Mouse (Mus musculus) brain, adult 2 months (tissue): ENCODE results near the gene Fam205a1.
"Not testable (repeated sequence)": the region's sequence is repeated elsewhere in the genome, so short reads cannot be mapped to it uniquely, and the experiment has no call there.

Experiments
- DNase-seq: peaks from one replicate; pipeline ENCODE4 v3.0.0; 2011; ENCODE audit warnings: low read depth, low spot score

Fam205a1 gene

GRCm38 (mm10) chr4:42853788-42854187, at the start of gene Fam205a1:
Gene Fam205a1 (minus strand): TSS chr4:42853888.
- DNase-seq, result not testable (repeated sequence)

DNA sequence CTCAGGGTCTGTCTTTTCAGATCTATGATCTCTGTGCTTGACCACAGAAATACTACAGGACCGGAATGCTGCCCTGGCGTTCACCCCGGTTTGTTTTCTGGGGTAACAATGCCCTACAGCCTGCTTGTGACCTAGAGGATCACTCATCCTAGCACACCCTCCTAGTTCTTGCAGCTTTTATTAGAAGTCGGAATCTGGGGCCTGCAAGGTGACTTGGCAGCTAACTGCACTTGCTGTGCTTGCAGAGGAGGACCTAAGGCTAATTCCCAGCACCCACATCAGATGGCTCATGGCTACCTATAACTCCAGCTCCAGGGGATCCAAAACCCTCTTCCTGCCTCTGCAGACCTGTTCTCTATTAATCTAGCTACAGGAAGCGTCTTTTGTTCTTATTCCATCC, 49.0 kb upstream of the Fam205a1 start:
- DNase-seq, result peak; percentile 50

DNA sequence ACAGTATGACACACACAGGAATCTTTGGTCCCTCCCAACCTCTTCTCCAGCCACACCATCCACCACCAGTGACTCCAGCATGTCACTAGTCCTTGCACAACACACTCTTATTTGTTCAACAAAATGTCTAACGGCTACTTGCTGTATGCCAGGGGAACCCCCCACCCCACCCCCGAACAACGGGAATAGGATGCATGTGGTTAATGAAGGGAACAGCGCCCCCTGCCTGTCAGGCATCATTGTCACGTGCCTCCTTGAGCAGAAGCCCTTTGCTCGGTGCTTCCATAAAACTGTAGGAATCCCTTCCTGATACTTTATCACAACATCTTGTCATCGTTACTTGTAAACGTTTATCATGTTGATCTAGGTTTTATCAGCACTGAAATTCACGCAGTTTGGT, 48.5 kb upstream of the Fam205a1 start:
- peak; percentile 37 for DNase-seq

DNA sequence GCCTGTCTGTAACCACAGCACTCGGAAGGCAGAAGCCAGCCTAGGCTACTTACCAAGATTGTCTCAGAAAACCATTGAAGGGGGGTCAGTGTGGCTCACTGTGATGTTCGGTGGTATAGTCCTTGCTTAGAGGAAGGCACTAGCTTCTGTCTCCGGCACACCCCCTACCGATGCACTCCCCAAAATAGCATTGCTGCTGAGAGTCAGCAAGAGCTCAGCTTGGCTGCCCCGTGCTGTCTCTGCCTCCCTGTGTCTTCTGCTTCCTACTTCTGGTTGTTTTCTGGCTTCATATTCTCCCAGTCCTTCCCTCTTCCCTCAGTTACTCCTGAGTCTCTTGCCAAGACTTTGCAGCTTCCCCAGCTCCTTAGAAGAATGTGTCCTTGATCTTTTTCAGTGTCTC, 47.2 kb upstream of the Fam205a1 start:
- peak; percentile 88 for DNase-seq

DNA sequence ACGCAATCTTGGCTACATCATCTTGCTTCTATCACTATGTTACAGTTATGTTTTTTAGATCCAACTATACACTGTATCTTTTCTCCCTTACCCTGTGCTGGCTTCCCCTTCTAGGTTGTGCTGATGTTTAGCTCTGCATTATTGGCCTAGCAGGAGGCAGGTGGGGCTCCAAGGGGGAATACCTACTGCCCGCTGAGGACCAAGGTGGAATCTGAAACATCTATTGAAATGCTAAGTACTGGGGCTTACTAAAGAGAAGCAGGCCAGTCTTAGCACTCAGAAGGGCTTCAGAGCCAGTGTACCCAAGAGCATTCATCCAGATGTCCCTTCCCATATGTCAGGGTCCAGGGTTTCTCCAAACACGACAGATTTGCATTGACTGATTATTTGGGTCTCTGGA, 45.2 kb upstream of the Fam205a1 start:
- DNase-seq, result no peak

GRCm38 (mm10) chr4:42895118-42895517, 41.4 kb upstream of the Fam205a1 start:
- no peak for DNase-seq

GRCm38 (mm10) chr4:42891176-42891575, 37.5 kb upstream of the Fam205a1 start:
- no peak for DNase-seq

GRCm38 (mm10) chr4:42888806-42889205, 35.1 kb upstream of the Fam205a1 start:
- no peak for DNase-seq

DNA sequence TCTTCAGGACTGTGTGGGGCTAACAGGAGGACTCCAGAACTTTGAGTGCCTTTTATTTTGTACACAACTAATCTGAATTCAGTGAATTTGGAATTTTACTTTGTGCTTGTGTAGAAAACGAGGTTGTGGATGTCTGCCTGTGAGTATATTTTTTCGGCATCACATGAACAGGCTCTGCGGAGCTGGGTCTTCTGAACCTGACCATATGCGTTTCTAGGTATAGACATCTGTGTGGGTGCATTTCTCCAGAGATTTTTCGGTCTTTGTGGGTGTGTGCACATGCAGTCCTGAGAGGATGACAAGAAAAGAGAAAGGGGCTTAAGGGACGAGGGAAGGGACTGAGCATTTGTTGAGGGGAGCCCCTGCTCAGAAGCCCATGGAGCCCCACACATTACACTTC, 33.2 kb upstream of the Fam205a1 start:
- DNase-seq, result peak; percentile 80

GRCm38 (mm10) chr4:42880677-42880948, 26.9 kb upstream of the Fam205a1 start:
- DNase-seq, result peak; percentile 9

GRCm38 (mm10) chr4:42879829-42880676, 26.4 kb upstream of the Fam205a1 start:
- peak; percentile 29 for DNase-seq

DNA sequence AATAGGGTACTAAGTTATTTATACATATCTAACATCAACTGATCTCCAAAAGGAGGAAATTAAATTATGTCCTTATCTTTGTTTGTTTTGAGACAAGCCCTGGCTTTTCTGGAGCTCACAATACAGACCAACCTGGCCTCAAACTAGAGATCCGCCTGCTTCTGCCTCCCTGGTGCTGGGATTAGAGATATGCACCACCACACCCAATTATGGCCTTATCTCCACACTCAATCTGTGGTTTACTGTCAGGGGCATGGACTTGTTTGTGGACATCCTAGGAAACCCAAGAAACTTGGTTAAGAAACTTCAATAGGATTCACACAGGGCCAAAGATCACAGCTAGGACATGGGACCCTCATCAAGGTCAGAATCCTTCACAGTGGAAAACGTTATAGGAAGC, 24.0 kb upstream of the Fam205a1 start:
- DNase-seq, result no peak

DNA sequence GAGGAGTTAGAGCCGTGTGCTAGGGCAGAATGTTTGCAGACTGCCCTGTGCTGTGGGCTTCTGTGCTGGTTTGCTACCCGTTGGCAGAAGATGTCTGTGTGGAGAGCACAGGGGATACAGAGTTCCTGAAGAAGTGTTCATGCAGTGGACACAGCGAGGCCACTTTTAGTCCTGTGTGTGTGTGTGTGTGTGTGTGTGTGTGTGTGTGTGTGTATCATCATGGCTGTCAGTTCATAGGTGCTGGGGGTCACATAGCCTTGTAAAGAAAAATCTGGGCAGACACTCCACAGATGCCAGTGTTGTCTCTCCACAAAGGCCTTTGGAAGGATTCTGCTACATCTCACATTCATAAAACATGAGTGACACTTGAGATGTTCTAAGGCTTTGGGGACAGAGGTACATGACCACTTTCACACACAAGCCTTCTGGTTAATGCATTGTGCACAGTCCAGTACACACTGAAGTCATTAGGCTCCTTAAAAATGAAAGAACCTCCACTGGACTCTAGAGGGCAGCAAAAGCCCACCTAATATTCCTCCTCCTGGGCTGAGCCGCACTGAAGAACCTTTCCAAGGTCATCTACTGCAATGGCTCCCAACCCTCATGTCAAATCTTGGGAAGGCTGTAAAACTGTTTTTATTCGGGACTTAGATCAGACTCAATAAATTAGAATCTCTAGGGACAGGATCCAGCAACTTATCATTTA, 23.1 kb upstream of the Fam205a1 start:
- DNase-seq, result peak; percentile 91

GRCm38 (mm10) chr4:42874134-42874533, 20.4 kb upstream of the Fam205a1 start, which contains the start of gene Fam205c:
Gene Fam205c (minus strand): TSS chr4:42874234.
- DNase-seq, result no peak

GRCm38 (mm10) chr4:42872746-42873435, 19.2 kb upstream of the Fam205a1 start:
- DNase-seq, result peak; percentile 9

DNA sequence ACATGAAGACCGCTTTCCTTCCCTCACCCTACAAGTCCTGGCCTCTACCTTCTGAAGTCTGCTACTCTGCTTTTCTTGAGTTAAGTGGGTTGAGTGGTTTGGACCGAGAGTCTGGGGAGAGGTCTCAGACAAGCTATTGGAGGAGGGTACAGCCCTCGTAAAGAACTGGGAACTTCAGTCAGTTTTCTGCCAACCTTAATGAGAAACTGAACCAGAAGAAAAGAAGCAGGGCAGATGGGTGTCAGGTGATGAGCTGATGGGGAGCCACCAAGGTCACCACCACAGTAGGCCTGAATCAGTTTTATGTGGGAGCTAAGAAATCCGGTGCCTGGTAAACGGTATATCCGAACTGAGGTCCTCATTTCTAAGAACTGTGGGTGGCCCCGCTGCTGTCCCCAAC, 18.5 kb upstream of the Fam205a1 start:
- DNase-seq, result no peak

DNA sequence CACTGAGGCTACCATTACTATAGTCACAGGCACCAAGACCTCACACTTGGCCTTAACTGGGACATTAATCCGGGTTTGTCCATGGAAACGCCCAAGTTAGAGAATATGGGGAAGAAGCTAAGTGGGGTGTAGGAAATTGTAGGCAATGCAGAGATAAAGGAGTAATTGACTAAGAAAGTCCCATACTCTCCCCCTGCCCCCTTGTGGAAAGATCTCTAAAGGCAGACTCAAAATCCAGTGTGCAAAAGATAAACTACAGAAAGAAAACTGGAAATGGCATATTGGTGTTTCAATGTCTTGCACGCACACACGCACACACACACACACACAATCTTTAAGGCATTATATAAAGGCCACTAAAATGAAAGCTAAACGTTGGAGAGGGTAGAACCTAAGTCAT, 17.1 kb upstream of the Fam205a1 start:
- peak; percentile 18 for DNase-seq

DNA sequence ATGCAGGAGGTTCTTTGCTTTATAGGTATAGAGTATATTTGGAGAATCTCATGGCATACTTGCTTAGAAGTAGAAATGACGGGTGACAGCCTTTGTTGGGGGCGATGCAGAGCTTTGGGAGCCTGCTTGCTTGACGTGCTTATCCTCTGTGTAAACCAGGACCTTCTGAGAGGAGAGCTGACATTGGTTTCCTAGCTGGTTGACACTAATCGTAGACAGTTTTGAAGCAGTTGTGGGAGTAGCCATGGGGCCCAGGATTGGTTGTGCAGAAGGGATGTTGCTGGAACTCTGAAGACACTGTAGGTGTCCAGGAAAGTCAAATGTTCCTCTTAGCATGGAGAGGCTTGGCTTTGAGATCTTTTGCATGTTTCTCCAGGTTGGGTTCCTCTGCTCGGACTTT, 14.5 kb upstream of the Fam205a1 start:
- no peak for DNase-seq

- DNase-seq, result no peak
Measured at GRCm38 (mm10) chr4:42867390-42867789, 13.7 kb upstream of the Fam205a1 start.

DNA sequence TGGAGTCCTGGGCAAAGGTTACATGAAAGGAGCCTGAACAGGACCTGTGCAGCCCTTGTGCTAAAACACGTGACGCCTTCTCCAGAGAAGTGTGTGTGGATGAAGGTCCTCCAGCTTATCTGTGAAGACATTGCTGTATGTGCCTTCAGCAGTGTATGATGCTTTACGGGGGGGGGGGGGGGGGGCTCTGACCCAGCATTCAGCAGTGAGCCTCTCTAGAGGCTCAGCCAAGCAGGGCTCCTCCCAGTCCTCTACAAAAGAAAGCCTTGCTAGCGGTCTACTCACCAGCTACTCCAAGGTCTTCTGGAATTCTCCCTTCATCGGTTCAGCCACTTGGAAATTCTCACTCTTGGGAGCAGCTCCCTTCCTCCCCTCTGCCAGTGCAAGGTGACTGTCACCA, 9.8 kb upstream of the Fam205a1 start:
- DNase-seq, result not testable (repeated sequence)

DNA sequence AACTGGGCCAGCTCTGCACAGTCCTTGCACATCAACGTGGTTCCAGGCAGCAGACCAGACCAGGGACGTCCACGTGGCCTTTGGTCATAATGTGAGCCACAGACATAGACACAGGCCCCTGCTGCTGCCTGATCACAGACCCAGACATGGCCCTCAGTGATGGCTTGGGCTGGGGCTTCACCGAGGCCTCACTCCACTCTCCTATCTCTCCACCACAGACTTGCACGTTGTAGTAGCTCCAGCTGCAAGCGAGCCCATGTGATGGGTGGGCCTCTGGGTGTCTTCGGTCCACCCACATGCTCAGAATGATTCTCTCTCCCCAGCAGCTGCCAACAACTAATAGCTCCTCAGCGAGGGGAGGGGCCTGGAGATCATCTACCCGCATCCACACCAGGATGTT, 6.8 kb upstream of the Fam205a1 start:
- peak; percentile 27 for DNase-seq

DNA sequence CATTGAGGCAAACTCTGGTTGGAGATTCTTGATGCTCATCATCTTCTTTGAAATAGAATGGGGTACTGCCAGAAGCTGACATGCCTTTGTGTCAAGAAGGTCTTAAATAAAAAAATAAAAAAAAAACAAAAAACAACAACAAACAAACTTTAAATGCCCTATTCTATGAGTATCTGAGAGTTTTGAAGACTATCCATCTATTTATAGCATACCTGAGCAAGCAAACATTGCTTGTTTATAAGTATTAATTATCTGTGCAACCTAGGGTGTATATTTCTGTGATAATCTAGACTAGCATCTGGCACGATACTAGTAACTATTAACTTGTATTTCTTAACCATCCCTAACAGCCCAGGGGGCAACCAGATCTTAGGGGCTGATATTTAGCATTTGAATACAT, 3.0 kb upstream of the Fam205a1 start, which contains the start of gene Gm12394:
Gm12394 (minus strand) TSS at position 101 of the 400 bp plus-strand sequence.
- not testable (repeated sequence) for DNase-seq
